Mouse (Mus musculus): ENCODE measurements around the gene Keap1.

- TF ChIP-seq CHD2 (IDR thresholded peaks at IDR 0.05; ENCODE audit: low read depth, low read length) (no peak), ZC3H11A (IDR thresholded peaks at IDR 0.05; ENCODE audit: borderline replicate concordance, low read depth, low read length) (no peak)
Observed at GRCm38 (mm10) chr9:21235341-21235740, 3.8 kb downstream of the Keap1 start.

Measured in ES-E14 (cell line).